Mouse (Mus musculus) midbrain, postnatal 0 days (tissue): Measurements from ENCODE around the gene Prkci. TPM values are rescaled to one million over a fixed set of nuclear protein-coding genes. Genes with fewer than 3 reads are reported as not detected.
A peak's percentile ranks its signal among the peaks of the same experiment; 100 is the strongest.

Experiments used
- ATAC-seq: fragments of 200-750 bp; cut with Nextera tagmentation; 2 replicates; pipeline ENCODE4 v1.8.0; 2017; ENCODE audit warnings: moderate number of reproducible peaks, mild to moderate bottlenecking, moderate TSS enrichment, moderate library complexity; ENCODE audit not compliant: low FRiP score
- DNase-seq: peaks from one replicate; pipeline ENCODE4 v3.0.0-alpha.2; 2015; ENCODE audit warnings: low spot score
- H3K27ac ChIP-seq: fragments of 300-500 bp; sonication (generic); 2 replicates; pipeline ENCODE4 v1.5.1; 2014; ENCODE audit warnings: low read depth, mild to moderate bottlenecking, low read length, mixed read lengths
- H3K27me3 ChIP-seq: fragments of 300-500 bp; sonication (generic); 2 replicates; pipeline ENCODE4 v1.6.1; 2014; ENCODE audit warnings: low read length, control low read depth, mixed read lengths; ENCODE audit not compliant: insufficient read depth
- H3K36me3 ChIP-seq: fragments of 300-500 bp; sonication (generic); 2 replicates; pipeline ENCODE4 v1.6.1; 2014; ENCODE audit warnings: low read length, control low read depth, mixed read lengths; ENCODE audit not compliant: insufficient read depth
- H3K4me1 ChIP-seq: fragments of 300-500 bp; sonication (generic); 2 replicates; pipeline ENCODE4 v1.6.1; 2014; ENCODE audit warnings: mild to moderate bottlenecking, control low read depth, antibody characterized with exemption, low read length, mixed read lengths; ENCODE audit not compliant: insufficient read depth
- H3K4me2 ChIP-seq: fragments of 300-500 bp; sonication (generic); 2 replicates; pipeline ENCODE4 v1.6.1; 2014; ENCODE audit warnings: low read depth, mild to moderate bottlenecking, low read length, mixed read lengths; ENCODE audit not compliant: poor library complexity, severe bottlenecking
- H3K4me3 ChIP-seq: fragments of 300-500 bp; sonication (generic); 2 replicates; pipeline ENCODE4 v1.5.1; 2014; ENCODE audit warnings: low read depth, mild to moderate bottlenecking, low read length, moderate library complexity
- H3K9ac ChIP-seq: fragments of 300-500 bp; sonication (generic); replicated peaks from 2 replicates; pipeline ENCODE4 v1.6.1; 2014; ENCODE audit warnings: mild to moderate bottlenecking, low read length, moderate library complexity, mixed read lengths; ENCODE audit not compliant: poor library complexity, severe bottlenecking
- H3K9me3 ChIP-seq: fragments of 300-500 bp; sonication (generic); 2 replicates; pipeline ENCODE4 v1.6.1; 2016; ENCODE audit warnings: low read length, control low read depth
- CTCF ChIP-seq: IDR thresholded peaks from 2 replicates; pipeline ENCODE4 v1.5.1; 2016; ENCODE audit warnings: antibody characterized with exemption, mild to moderate bottlenecking
- WGBS: fragments of 180-500 bp; shearing (Covaris S2); extraction: QIAGEN DNeasy Blood & Tissue Kit; methylation state at CpG from one replicate; pipeline ENCODE4 v1.1.7; 2014; 5-methylcytosine and 5-hydroxymethylcytosine counted together
- polyA plus RNA-seq: library from polyadenylated mRNA; unstranded; fragments of >200 nt; fragmentation: Nextera tagmentation; extraction: Ambion mirVana; gene quantifications from 2 replicates; pipeline ENCODE4 v1.2.1, GENCODE M21; 2015
- total RNA-seq: library from RNA; depleted of rRNA; stranded (reverse); fragments of >200 nt; gene quantifications from 2 replicates; pipeline ENCODE4 v1.2.3, GENCODE M21; 2014

The Prkci gene
- total and polyA plus RNA-seq, 2 experiments from 2014 or later: 19.6 to 56.7 TPM

- H3K27me3 ChIP-seq: no peaks in the 10 kb centered on the region
Measured at GRCm38 (mm10) chr3:30969104-30969581, 26.4 kb upstream of the Prkci start, which contains the start of gene Phc3. TSS of gene Phc3 (minus strand) at chr3:30969415.

GRCm38 (mm10) chr3:30975102-30975754, 20.3 kb upstream of the Prkci start:
- Histone ChIP-seq H3K36me3 (no peaks in the 10 kb centered on the region), H3K4me2 (no peak overlapping the region), H3K4me1 (no peaks in the 10 kb centered on the region), H3K9me3 (no peaks in the 10 kb centered on the region), H3K9ac (no peak overlapping the region), H3K27me3 (no peaks in the 10 kb centered on the region), H3K27ac (no peak overlapping the region), H3K4me3 (no peak overlapping the region)
- peak; percentile 63 for ATAC-seq
- 40% methylated on average over 9 of the region's 9 CpGs for WGBS
- peak; percentile 52 for DNase-seq
- TF ChIP-seq CTCF: peak; percentile 63

More at GRCm38 (mm10) chr3:30969104-30969581, 26.4 kb upstream of the Prkci start, which contains the start of gene Phc3:
- peak within 1 kb of the TSS; percentile 91 for H3K27ac ChIP-seq
- no peak for TF ChIP-seq CTCF
- peaks cover 13% of the 10 kb centered on the region; the same call in 1 of the 2 replicates for H3K36me3 ChIP-seq
- 0 out of 2 replicates have a peak, but pooled peaks cover 4% of the 10 kb centered on the region for H3K4me1 ChIP-seq
- peak within 1 kb of the TSS; percentile 56 for H3K4me2 ChIP-seq
- no peaks in the 10 kb centered on the region for H3K9me3 ChIP-seq
- DNase-seq: peak; percentile 97
- H3K4me3 ChIP-seq: peak within 1 kb of the TSS; percentile 77
- H3K9ac ChIP-seq: peak within 1 kb of the TSS; percentile 94
- under 1% methylated on average over 33 of the region's 34 CpGs for WGBS
- peak; percentile 90 for ATAC-seq

- Histone ChIP-seq H3K4me3 (no peak overlapping the region), H3K36me3 (no peaks in the 10 kb centered on the region), H3K9ac (no peak overlapping the region), H3K27me3 (no peaks in the 10 kb centered on the region), H3K9me3 (no peaks in the 10 kb centered on the region), H3K27ac (no peak overlapping the region), H3K4me2 (no peak overlapping the region), H3K4me1 (no peaks in the 10 kb centered on the region)
- WGBS: 73% methylated on average over 1 of the region's 1 CpGs
- no peak for ATAC-seq
- TF ChIP-seq CTCF: no peak
- no peak for DNase-seq
Measured at GRCm38 (mm10) chr3:30976991-30977603, 18.4 kb upstream of the Prkci start.

GRCm38 (mm10) chr3:30981616-30982380, 13.7 kb upstream of the Prkci start:
- ATAC-seq (no peak), DNase-seq (no peak)
- TF ChIP-seq CTCF: no peak
- no peak overlapping the region for H3K27ac ChIP-seq
- 75% methylated on average over 5 of the region's 5 CpGs for WGBS
- H3K9ac ChIP-seq: no peak overlapping the region
- no peak overlapping the region for H3K4me3 ChIP-seq
- H3K4me2 ChIP-seq: no peak overlapping the region
- H3K9me3 ChIP-seq: no peaks in the 10 kb centered on the region
- no peaks in the 10 kb centered on the region for H3K4me1 ChIP-seq
- H3K36me3 ChIP-seq: no peaks in the 10 kb centered on the region
- no peaks in the 10 kb centered on the region for H3K27me3 ChIP-seq

- ATAC-seq (no peak), DNase-seq (no peak)
- Histone ChIP-seq H3K4me3 (no peak overlapping the region), H3K9ac (no peak overlapping the region), H3K27ac (no peak overlapping the region), H3K4me2 (no peak overlapping the region), H3K36me3 (no peaks in the 10 kb centered on the region), H3K9me3 (no peaks in the 10 kb centered on the region), H3K27me3 (no peaks in the 10 kb centered on the region), H3K4me1 (no peaks in the 10 kb centered on the region)
- no peak for TF ChIP-seq CTCF
- WGBS: 76% methylated on average over 8 of the region's 8 CpGs
Measured at GRCm38 (mm10) chr3:30982924-30983536, 12.5 kb upstream of the Prkci start.
